Mouse (Mus musculus): ENCODE results near the gene Wdr92. TPM values are rescaled to one million over a fixed set of nuclear protein-coding genes. Genes with fewer than 3 reads are reported as not detected.

Wdr92 gene
- polyA plus RNA-seq (2012; rRNA removed), result 8.0 and 8.1 TPM in 2 replicates

GRCm38 (mm10) chr11:17181807-17182206 is at the start of gene Wdr92:
Gene Wdr92 (plus strand): TSS chr11:17182107.
- DNase-seq (ENCODE audit: extremely low spot score in 1 of 2, low spot score in 1 of 2), result no peak

GRCm38 (mm10) chr11:17135638-17136037 is 46.3 kb upstream of the Wdr92 start:
- DNase-seq (ENCODE audit: extremely low spot score in 1 of 2, low spot score in 1 of 2), result no peak

- peak in 1 of 2 experiments; percentile 45 for DNase-seq (ENCODE audit: extremely low spot score in 1 of 2, low spot score in 1 of 2)
These were observed 43.4 kb upstream of the Wdr92 start for GRCm38 (mm10) chr11:17138306-17139033.

GRCm38 (mm10) chr11:17158858-17159737 is 22.8 kb upstream of the Wdr92 start, which contains the start of gene Ppp3r1:
Gene Ppp3r1 (plus strand): TSS chr11:17159263.
- DNase-seq (ENCODE audit: extremely low spot score in 1 of 2, low spot score in 1 of 2), result peak; percentile 93 to 97

GRCm38 (mm10) chr11:17159738-17160241 is 22.1 kb upstream of the Wdr92 start:
- peak; percentile 59 to 86 for DNase-seq (ENCODE audit: extremely low spot score in 1 of 2, low spot score in 1 of 2)

GRCm38 (mm10) chr11:17160242-17160641 is 21.7 kb upstream of the Wdr92 start:
- DNase-seq (ENCODE audit: extremely low spot score in 1 of 2, low spot score in 1 of 2), result peak in 1 of 2 experiments; percentile 70

- no peak for DNase-seq (ENCODE audit: extremely low spot score in 1 of 2, low spot score in 1 of 2)
These were observed 18.0 kb upstream of the Wdr92 start for GRCm38 (mm10) chr11:17163956-17164355.

- no peak for DNase-seq (ENCODE audit: extremely low spot score in 1 of 2, low spot score in 1 of 2)
These were observed 15.3 kb upstream of the Wdr92 start for GRCm38 (mm10) chr11:17166627-17167026.

- no peak for DNase-seq (ENCODE audit: extremely low spot score in 1 of 2, low spot score in 1 of 2)
These were observed 12.6 kb upstream of the Wdr92 start for GRCm38 (mm10) chr11:17169262-17169661.

- DNase-seq (ENCODE audit: extremely low spot score in 1 of 2, low spot score in 1 of 2), result no peak
These were observed 10.8 kb upstream of the Wdr92 start for GRCm38 (mm10) chr11:17170938-17171729.

GRCm38 (mm10) chr11:17172300-17172699 is 9.6 kb upstream of the Wdr92 start:
- no peak for DNase-seq (ENCODE audit: extremely low spot score in 1 of 2, low spot score in 1 of 2)

GRCm38 (mm10) chr11:17176638-17177037 is 5.3 kb upstream of the Wdr92 start:
- DNase-seq (ENCODE audit: extremely low spot score in 1 of 2, low spot score in 1 of 2), result no peak

- no peak for DNase-seq (ENCODE audit: extremely low spot score in 1 of 2, low spot score in 1 of 2)
These were observed 1.2 kb upstream of the Wdr92 start for GRCm38 (mm10) chr11:17180753-17181152.

GRCm38 (mm10) chr11:17183165-17183564 is 1.3 kb downstream of the Wdr92 start:
- DNase-seq (ENCODE audit: extremely low spot score in 1 of 2, low spot score in 1 of 2), result no peak

- DNase-seq (ENCODE audit: extremely low spot score in 1 of 2, low spot score in 1 of 2), result peak in 1 of 2 experiments; percentile 32
These were observed 5.7 kb downstream of the Wdr92 start for GRCm38 (mm10) chr11:17187649-17188048.

GRCm38 (mm10) chr11:17188786-17189185 is 6.9 kb downstream of the Wdr92 start:
- no peak for DNase-seq (ENCODE audit: extremely low spot score in 1 of 2, low spot score in 1 of 2)

- no peak for DNase-seq (ENCODE audit: extremely low spot score in 1 of 2, low spot score in 1 of 2)
These were observed 10.4 kb downstream of the Wdr92 start for GRCm38 (mm10) chr11:17192151-17192844.

GRCm38 (mm10) chr11:17199170-17199569 is 17.3 kb downstream of the Wdr92 start:
- DNase-seq (ENCODE audit: extremely low spot score in 1 of 2, low spot score in 1 of 2), result no peak

GRCm38 (mm10) chr11:17199840-17200501 is 18.1 kb downstream of the Wdr92 start:
- DNase-seq (ENCODE audit: extremely low spot score in 1 of 2, low spot score in 1 of 2), result no peak

All from frontal cortex, adult 2 months (tissue).